Mouse (Mus musculus) neural tube, embryonic 11.5 days (tissue): ENCODE measurements around the gene Slc27a1. TPM values are rescaled to one million over a fixed set of nuclear protein-coding genes. Genes with fewer than 3 reads are reported as not detected.
A peak's percentile ranks its signal among the peaks of the same experiment; 100 is the strongest.
"Not testable (repeated sequence)": the region's sequence is repeated elsewhere in the genome, so short reads cannot be mapped to it uniquely, and the experiment has no call there.

Experiments used
- ATAC-seq: fragments of 200-750 bp; cut with Nextera tagmentation; 2 replicates; pipeline ENCODE4 v1.8.0; 2017; ENCODE audit warnings: moderate number of reproducible peaks, mild to moderate bottlenecking, moderate TSS enrichment, moderate library complexity; ENCODE audit not compliant: insufficient read depth, low FRiP score, low TSS enrichment
- DNase-seq: peaks from one replicate; pipeline ENCODE4 v3.0.0-alpha.2; 2015; ENCODE audit warnings: low spot score
- H3K27ac ChIP-seq: fragments of 300-500 bp; sonication (generic); 2 replicates; pipeline ENCODE4 v1.5.1; 2014; ENCODE audit warnings: low read depth, mild to moderate bottlenecking, low read length
- H3K27me3 ChIP-seq: fragments of 300-500 bp; sonication (generic); 2 replicates; pipeline ENCODE4 v1.6.1; 2014; ENCODE audit warnings: mild to moderate bottlenecking, low read length, mixed read lengths; ENCODE audit not compliant: control insufficient read depth, insufficient read depth
- H3K36me3 ChIP-seq: fragments of 300-500 bp; sonication (generic); 2 replicates; pipeline ENCODE4 v1.6.1; 2014; ENCODE audit warnings: mild to moderate bottlenecking, low read length, moderate library complexity, mixed read lengths; ENCODE audit not compliant: control insufficient read depth, insufficient read depth
- H3K4me1 ChIP-seq: fragments of 300-500 bp; sonication (generic); 2 replicates; pipeline ENCODE4 v1.6.1; 2014; ENCODE audit warnings: low read length, mixed read lengths; ENCODE audit not compliant: control insufficient read depth, insufficient read depth
- H3K4me2 ChIP-seq: fragments of 300-500 bp; sonication (generic); 2 replicates; pipeline ENCODE4 v1.6.1; 2014; ENCODE audit warnings: low read depth, mild to moderate bottlenecking, moderate library complexity
- H3K4me3 ChIP-seq: fragments of 300-500 bp; sonication (generic); 2 replicates; pipeline ENCODE4 v1.5.1; 2014; ENCODE audit warnings: low read depth, low read length
- H3K9ac ChIP-seq: fragments of 300-500 bp; sonication (generic); 2 replicates; pipeline ENCODE4 v1.6.1; 2014; ENCODE audit warnings: mild to moderate bottlenecking, low read length
- H3K9me3 ChIP-seq: fragments of 300-500 bp; sonication (generic); 2 replicates; pipeline ENCODE4 v1.6.1; 2016; ENCODE audit warnings: low read length; ENCODE audit not compliant: control insufficient read depth
- WGBS: fragments of 180-500 bp; shearing (Covaris S2); extraction: QIAGEN DNeasy Blood & Tissue Kit; methylation state at CpG from one replicate; pipeline ENCODE4 v1.1.7; 2014; 5-methylcytosine and 5-hydroxymethylcytosine counted together
- polyA plus RNA-seq: library from polyadenylated mRNA; unstranded; fragments of >200 nt; fragmentation: Nextera tagmentation; extraction: Ambion mirVana; gene quantifications from 2 replicates; pipeline ENCODE4 v1.2.1, GENCODE M21; 2014

Gene Slc27a1
- polyA plus RNA-seq, result 10.5 and 12.7 TPM in 2 replicates

DNA sequence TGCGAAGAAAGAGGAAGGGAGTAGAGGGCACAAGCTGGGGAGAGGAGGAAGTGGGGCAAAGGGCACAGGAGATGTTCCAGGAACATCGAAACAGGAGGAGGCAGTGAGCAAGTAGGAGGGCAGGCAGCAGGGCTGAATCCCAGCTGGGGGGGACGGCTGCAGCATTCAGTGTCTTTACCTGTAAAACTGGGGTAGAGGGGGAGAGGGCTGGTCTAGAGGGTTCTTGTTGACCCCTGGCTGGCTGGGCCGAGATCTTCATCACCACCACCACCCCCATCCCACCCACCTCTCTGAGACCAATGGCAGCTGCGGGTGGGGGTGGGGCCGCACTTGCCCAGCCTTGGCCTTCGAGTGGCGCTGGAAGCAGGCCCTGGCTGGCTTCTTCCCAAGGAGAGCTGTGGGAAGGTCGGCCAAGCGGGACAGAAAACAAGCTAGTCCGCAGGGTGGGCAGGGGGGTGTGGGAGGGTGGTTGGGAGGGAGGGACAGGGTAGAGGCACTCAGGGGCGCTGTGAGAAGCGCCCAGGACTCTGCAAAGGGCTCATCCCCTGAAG is at the start of gene Slc27a1:
Gene Slc27a1 (plus strand): TSS at position 496 of the 551 bp plus-strand sequence.
- Histone ChIP-seq H3K27me3 (peaks cover 9% of the 10 kb centered on the region), H3K27ac (no peak within 1 kb of the TSS), H3K4me3 (peak within 1 kb of the TSS; percentile 67), H3K9me3 (0 out of 2 replicates have a peak, but pooled peaks cover 3% of the 10 kb centered on the region), H3K4me2 (peak within 1 kb of the TSS; percentile 87), H3K9ac (peak within 1 kb of the TSS; percentile 51), H3K4me1 (peaks cover 9% of the 10 kb centered on the region; the same call in 1 of the 2 replicates), H3K36me3 (no peaks in the 10 kb centered on the region)
- WGBS, result 8% methylated on average over 13 of the region's 13 CpGs
- DNase-seq (no peak), ATAC-seq (no peak)

DNA sequence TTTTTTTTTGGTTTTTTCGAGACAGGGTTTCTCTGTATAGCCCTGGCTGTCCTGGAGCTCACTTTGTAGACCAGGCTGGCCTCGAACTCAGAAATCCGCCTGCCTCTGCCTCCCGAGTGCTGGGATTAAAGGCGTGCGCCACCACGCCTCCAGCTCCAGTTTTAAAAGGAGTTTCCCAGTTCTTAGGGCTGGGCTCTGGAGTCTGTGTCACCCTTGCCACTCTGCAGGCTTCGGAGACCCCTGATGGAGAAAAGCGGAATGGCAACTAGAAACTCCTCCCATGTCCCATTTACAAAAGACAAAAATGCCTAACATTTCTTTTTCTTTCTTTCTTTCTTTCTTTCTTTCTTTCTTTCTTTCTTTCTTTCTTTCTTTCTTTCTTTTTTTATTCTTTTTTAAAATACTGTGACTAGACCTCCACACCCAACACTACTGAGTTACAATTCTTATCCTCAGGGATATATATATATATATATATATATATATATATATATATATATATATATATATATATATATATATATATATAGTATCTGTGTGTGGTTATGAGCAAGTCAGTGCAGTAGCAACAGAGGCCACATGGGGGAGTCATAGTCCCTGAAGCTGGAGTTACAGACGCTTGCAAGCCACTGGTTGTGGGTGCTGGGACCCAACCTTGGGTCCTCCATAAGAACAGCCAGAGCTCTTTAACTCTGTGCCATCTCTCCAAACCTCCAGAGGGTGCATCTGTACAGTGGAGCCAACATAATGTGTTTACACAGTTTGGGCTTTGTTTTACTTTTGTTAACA is 49.5 kb upstream of the Slc27a1 start:
- H3K4me3 ChIP-seq, H3K4me2 ChIP-seq, ATAC-seq, H3K9ac ChIP-seq, H3K27me3 ChIP-seq, H3K36me3 ChIP-seq, H3K9me3 ChIP-seq, H3K27ac ChIP-seq, H3K4me1 ChIP-seq: not testable (repeated sequence)
- 48% methylated on average over 8 of the region's 10 CpGs for WGBS
- peak; percentile 74 for DNase-seq

DNA sequence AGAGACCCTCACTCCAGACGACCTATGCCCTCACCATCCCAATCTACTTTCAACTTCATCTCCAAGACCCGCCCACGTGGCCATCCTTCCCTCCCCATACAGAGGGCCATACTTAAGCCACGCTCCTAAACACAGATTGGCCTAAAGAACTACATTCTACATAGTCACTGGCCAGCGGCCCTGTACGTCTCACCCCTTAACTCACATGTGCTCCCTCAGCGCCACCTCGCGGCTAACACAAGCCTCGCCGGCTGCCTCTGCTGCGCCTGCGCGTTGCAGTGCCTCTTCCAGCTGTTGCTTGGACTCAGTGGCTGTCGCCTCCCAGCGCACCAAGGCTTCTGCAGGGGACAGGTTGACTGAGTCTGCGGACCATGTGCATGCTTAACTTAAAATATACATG is 47.0 kb upstream of the Slc27a1 start:
- H3K27ac ChIP-seq, result no peak overlapping the region
- H3K36me3 ChIP-seq, result no peaks in the 10 kb centered on the region
- H3K9ac ChIP-seq, result no peak overlapping the region
- H3K27me3 ChIP-seq, result peaks cover 20% of the 10 kb centered on the region
- H3K4me1 ChIP-seq, result no peaks in the 10 kb centered on the region
- DNase-seq (peak; percentile 96), ATAC-seq (peak; percentile 86)
- no peaks in the 10 kb centered on the region for H3K9me3 ChIP-seq
- H3K4me2 ChIP-seq, result no peak overlapping the region
- 7% methylated on average over 17 of the region's 17 CpGs for WGBS
- no peak overlapping the region for H3K4me3 ChIP-seq

DNA sequence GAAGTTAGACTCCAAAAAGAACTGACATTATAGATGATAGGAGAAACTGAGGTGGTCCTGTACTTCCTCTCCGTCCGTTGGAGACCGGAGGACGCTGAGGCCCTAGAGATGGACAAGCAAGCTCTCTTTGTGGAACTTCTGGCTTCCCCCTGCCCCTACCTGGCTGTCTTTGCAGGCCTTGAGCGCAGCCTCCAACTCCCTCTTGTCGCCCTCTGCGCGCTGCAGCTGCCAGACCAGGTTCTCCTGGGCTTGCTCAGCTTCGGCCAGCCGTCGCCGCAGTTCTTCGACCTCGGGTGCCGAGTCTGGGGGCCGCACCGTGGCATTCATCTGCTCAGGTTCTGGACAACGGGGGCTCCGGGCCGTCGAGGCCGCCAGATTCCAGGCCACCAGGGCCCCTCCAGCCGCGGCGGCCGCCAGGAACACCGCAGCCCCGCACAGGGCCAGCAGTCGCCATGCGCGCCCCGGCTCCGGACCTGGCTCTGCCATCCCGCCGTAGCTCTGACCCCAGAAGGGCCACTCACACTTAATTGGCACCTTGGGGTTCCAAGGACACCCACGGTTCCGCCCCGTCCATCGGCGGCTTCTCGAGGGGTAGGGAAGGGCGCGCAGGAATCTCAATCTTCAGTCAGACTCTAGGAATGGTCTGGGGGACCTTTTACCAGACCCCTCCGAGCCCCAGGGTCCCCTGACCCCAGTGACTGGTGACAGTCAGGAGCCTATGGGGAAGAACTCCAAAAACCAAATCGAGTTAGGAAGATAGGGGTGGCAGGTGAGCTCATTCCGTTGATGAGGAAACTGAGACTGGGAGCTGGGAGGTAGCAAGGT is 43.2 kb upstream of the Slc27a1 start, which contains the start of gene Ccdc194:
Gene Ccdc194 (minus strand): TSS at position 486 of the 825 bp plus-strand sequence.
- ATAC-seq (no peak), DNase-seq (no peak)
- H3K27ac ChIP-seq, result no peak within 1 kb of the TSS
- H3K4me3 ChIP-seq, result no peak within 1 kb of the TSS
- peaks cover 26% of the 10 kb centered on the region for H3K27me3 ChIP-seq
- H3K36me3 ChIP-seq, result no peaks in the 10 kb centered on the region
- H3K4me1 ChIP-seq, result no peaks in the 10 kb centered on the region
- peak within 1 kb of the TSS; percentile 19; the same call in 1 of the 2 replicates for H3K4me2 ChIP-seq
- H3K9ac ChIP-seq, result no peak within 1 kb of the TSS
- 6% methylated on average over 46 of the region's 46 CpGs for WGBS
- no peaks in the 10 kb centered on the region for H3K9me3 ChIP-seq

DNA sequence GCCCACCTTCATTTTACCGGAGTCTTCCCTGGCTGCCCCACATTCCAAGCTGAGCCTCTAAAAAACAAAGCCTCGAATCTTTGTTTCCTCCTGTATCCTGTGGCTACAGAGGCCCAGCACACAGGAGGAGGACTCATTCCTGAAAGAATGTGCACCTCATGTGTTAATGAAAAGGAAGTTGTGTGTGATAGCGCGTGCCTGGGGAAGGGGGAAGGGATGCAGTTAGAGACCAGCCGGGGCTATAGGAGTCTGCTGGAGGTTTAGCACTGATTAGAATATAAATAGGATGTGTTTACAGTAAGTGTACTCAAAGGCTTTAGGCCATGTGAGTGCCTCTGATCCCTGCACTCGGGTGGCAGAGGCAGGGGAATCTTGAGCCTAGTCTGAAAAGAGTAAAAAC is 42.4 kb upstream of the Slc27a1 start:
- Histone ChIP-seq H3K9ac (no peak overlapping the region), H3K27ac (no peak overlapping the region), H3K36me3 (no peaks in the 10 kb centered on the region), H3K27me3 (peaks cover 26% of the 10 kb centered on the region), H3K4me1 (no peaks in the 10 kb centered on the region), H3K4me3 (no peak overlapping the region), H3K4me2 (no peak overlapping the region), H3K9me3 (no peaks in the 10 kb centered on the region)
- 10% methylated on average over 6 of the region's 6 CpGs for WGBS
- ATAC-seq (no peak), DNase-seq (no peak)

DNA sequence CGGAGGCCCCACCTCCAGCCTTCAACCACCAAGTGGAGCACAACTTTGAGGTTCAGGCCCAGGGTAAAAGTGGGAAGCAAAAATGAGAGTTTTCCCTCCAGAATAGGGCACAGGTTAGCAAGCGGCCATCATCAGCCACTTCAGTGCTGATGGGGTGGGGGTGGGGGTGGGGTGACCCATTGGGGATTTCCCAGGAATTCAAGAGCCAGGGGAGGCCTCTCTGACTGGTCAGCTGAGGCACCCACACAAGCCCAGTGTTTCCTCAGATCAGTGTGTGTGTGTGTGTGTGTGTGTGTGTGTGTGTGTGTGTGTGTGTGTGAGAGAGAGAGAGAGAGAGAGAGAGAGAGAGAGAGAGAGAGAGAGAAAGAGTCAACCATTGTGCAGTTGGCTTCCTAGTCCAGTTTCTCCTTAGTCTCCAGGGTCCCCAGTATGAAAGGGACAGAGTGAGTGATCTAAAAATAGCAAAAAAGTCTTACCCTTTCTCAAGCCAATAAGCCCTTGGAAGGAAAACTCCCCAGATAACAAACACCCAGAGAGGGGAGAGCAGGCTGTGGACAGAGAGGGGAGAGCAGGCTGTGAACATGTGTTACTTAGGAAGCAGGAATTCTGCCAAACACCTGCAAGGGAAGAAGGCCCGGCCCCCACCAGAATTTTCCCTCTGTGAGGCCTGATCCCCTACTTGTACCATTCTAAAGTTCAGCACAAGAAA is 41.4 kb upstream of the Slc27a1 start:
- Histone ChIP-seq H3K9ac (no peak overlapping the region), H3K27me3 (peaks cover 26% of the 10 kb centered on the region)

DNA sequence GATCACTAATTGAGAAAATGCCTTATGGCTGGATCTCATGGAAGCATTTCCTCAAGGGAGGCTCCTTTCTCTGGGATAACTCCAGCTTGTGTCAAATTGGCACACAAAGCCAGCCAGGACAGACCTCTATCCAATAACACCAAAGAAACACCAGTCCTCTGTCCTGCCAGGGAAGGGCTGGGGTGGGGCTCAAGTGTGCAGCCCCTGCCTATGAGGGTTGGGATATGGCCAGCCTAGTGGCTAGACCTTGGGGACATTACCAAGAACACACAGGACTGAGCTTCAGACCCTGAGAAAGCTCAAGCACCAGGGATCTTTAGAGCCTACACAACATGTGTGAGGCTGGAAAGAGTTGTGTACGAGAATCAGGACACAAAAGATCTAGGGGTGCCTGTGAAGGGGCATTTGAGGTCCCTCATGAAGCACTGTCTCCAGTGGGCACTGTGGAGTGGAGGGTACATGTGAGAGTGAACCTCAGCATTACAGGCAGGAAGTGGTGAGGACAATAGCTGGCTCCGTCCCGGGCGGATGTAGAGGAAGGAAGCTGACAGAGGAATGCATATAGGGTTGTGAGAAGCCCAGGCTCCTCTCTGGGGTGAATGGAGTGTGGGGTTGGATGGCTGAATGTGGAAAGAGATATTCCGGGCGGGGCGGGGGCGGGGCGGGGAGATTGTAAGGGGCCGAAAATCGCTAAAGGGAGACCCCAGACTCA is 40.2 kb upstream of the Slc27a1 start:
- no peak for ATAC-seq
- no peak overlapping the region for H3K27ac ChIP-seq
- H3K9me3 ChIP-seq, result no peaks in the 10 kb centered on the region
- no peak for DNase-seq
- no peak overlapping the region for H3K4me2 ChIP-seq
- no peak overlapping the region for H3K9ac ChIP-seq
- H3K4me3 ChIP-seq, result no peak overlapping the region
- H3K4me1 ChIP-seq, result no peaks in the 10 kb centered on the region
- WGBS, result 83% methylated on average over 11 of the region's 11 CpGs
- H3K36me3 ChIP-seq, result no peaks in the 10 kb centered on the region
- H3K27me3 ChIP-seq, result peaks cover 26% of the 10 kb centered on the region

More for the DNA sequence above, 41.4 kb upstream of the Slc27a1 start:
- ATAC-seq (no peak), DNase-seq (no peak)
- no peak overlapping the region for H3K4me2 ChIP-seq
- WGBS, result 47% methylated on average over 3 of the region's 3 CpGs
- no peaks in the 10 kb centered on the region for H3K4me1 ChIP-seq
- H3K27ac ChIP-seq, result no peak overlapping the region
- no peaks in the 10 kb centered on the region for H3K36me3 ChIP-seq
- H3K4me3 ChIP-seq, result no peak overlapping the region
- H3K9me3 ChIP-seq, result no peaks in the 10 kb centered on the region
